In the genomic region with DNA sequence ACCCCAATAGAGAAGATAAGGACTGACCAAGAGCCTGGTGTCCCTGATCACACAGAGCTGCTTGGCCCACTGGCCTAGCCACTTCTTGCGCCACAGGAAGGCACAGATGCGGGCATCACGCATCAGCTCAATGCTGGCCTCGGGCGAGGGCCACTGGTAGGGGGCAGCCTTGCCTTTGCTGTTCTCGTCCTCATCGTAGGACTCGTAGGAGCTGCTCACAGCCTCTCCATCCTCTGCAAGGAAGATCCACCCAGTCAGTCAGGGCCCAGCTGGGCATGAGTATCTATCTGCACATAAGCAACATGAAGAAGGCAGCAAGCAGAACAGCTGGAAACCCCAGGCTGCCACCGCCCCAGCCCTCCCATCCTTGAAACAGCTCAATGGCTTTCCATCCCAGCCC, we compare ENCODE assay signal across 21 mouse cellular contexts. TPM values are rescaled to one million over a fixed set of nuclear protein-coding genes. Genes with fewer than 3 reads are reported as not detected.
DNase-seq lines count a peak whose midpoint lies in the region; ATAC-seq and TF ChIP-seq lines count a peak whose summit lies in the region.
"Had no signal": no experiment of that assay in that cellular context is flagged by ENCODE, and none has a peak within 500 bp of the region (broad histone marks: within the 10 kb centered on the region; RNA-seq: fewer than 3 reads in every experiment).

No protein-coding gene starts in this region.

- H3K27me3 ChIP-seq in kidney, postnatal 0 days (ENCODE audit: insufficient read depth, low read length): no peaks in the 10 kb centered on the region
- H3K27me3 ChIP-seq in lung, postnatal 0 days (replicated peaks; ENCODE audit: insufficient read depth, low read length): no peaks in the 10 kb centered on the region
- no peaks in the 10 kb centered on the region for H3K27me3 ChIP-seq in stomach, embryonic 15.5 days (replicated peaks)
- H3K27me3 ChIP-seq: forebrain, embryonic 12.5 days; limb, embryonic 13.5 days; neural tube, embryonic 12.5 days had no signal

- no peaks in the 10 kb centered on the region for H3K4me1 ChIP-seq in kidney, postnatal 0 days (replicated peaks; ENCODE audit: insufficient read depth, low read length)
- no peaks in the 10 kb centered on the region for H3K4me1 ChIP-seq in lung, postnatal 0 days (ENCODE audit: insufficient read depth, low read depth, low read length)
- no peaks in the 10 kb centered on the region for H3K4me1 ChIP-seq in stomach, embryonic 15.5 days
- H3K4me1 ChIP-seq: forebrain, embryonic 12.5 days; neural tube, embryonic 12.5 days had no signal

- H3K27ac ChIP-seq in gastrocnemius, adult 2 months: peak overlapping the region; percentile 40; the same call in 1 of the 2 replicates
- H3K27ac ChIP-seq in kidney, postnatal 0 days: no peak overlapping the region
- H3K27ac ChIP-seq in lung, postnatal 0 days (ENCODE audit: low read length): no peak overlapping the region
- peak overlapping the region; percentile 11; the same call in 1 of the 2 replicates for H3K27ac ChIP-seq in stomach, embryonic 15.5 days
- H3K27ac ChIP-seq: forebrain, embryonic 12.5 days; limb, embryonic 13.5 days; neural tube, embryonic 12.5 days had no signal

- H3K4me2 ChIP-seq in kidney, postnatal 0 days (ENCODE audit: low read length): no peak overlapping the region
- H3K4me2 ChIP-seq in lung, postnatal 0 days (replicated peaks; ENCODE audit: low read depth, low read length): no peak overlapping the region
- H3K4me2 ChIP-seq in stomach, embryonic 15.5 days: no peak overlapping the region
- H3K4me2 ChIP-seq: forebrain, embryonic 12.5 days; heart, embryonic 11.5 days; limb, embryonic 13.5 days; neural tube, embryonic 12.5 days had no signal

- WGBS in kidney, postnatal 0 days: 82% methylated on average over 9 of the region's 9 CpGs
- WGBS in lung, postnatal 0 days: 77% methylated on average over 9 of the region's 9 CpGs
- 78% methylated on average over 9 of the region's 9 CpGs for WGBS in stomach, embryonic 15.5 days

- TF ChIP-seq CTCF in gastrocnemius, adult 2 months (IDR thresholded peaks at IDR 0.05): peak; percentile 17; the same call in 1 of the 2 replicates
- TF ChIP-seq CTCF in kidney, postnatal 0 days (IDR thresholded peaks at IDR 0.05; ENCODE audit: low read depth): peak; percentile 41; the same call in 1 of the 2 replicates
- TF ChIP-seq CTCF in lung, postnatal 0 days (IDR thresholded peaks at IDR 0.05): peak; percentile 56

- no peak for ATAC-seq in kidney, postnatal 0 days (replicated peaks; ENCODE audit: low FRiP score, low read depth)
- peak; percentile 46 for ATAC-seq in lung, postnatal 0 days
- ATAC-seq in stomach, embryonic 15.5 days (ENCODE audit: insufficient read depth, low FRiP score, low read depth): no peak

- H3K36me3 ChIP-seq in kidney, postnatal 0 days (ENCODE audit: insufficient read depth, low read length): 0 out of 2 replicates have a peak, but pooled peaks cover 4% of the 10 kb centered on the region
- no peaks in the 10 kb centered on the region for H3K36me3 ChIP-seq in lung, postnatal 0 days (ENCODE audit: insufficient read depth, low read length)
- H3K36me3 ChIP-seq in stomach, embryonic 15.5 days: no peaks in the 10 kb centered on the region
- H3K36me3 ChIP-seq: forebrain, embryonic 12.5 days; limb, embryonic 13.5 days; neural tube, embryonic 12.5 days had no signal

- H3K9me3 ChIP-seq in kidney, postnatal 0 days (replicated peaks; ENCODE audit: low read length): no peaks in the 10 kb centered on the region
- no peaks in the 10 kb centered on the region for H3K9me3 ChIP-seq in lung, postnatal 0 days (ENCODE audit: low read length)
- H3K9me3 ChIP-seq in stomach, embryonic 15.5 days: no peaks in the 10 kb centered on the region
- H3K9me3 ChIP-seq: forebrain, embryonic 12.5 days; limb, embryonic 13.5 days; neural tube, embryonic 12.5 days had no signal

- DNase-seq in gastrocnemius, adult 2 months: no peak
- no peak for DNase-seq in gastrocnemius, postnatal 25 days
- DNase-seq in kidney, postnatal 0 days (ENCODE audit: low spot score): no peak
- no peak for DNase-seq in kidney, adult 11 months
- DNase-seq in lung, postnatal 0 days (ENCODE audit: low spot score): no peak
- DNase-seq in lung, postnatal 10 days: no peak
- DNase-seq in thymus, adult 18-20 months: no peak
- DNase-seq: adrenal gland, postnatal 25 days; gastrocnemius, postnatal 36 days; kidney, postnatal 10 days; lung, adult 18-20 months; right cerebral cortex, postnatal 14 days; thymus, postnatal 4 days had no signal

- no peak for TF ChIP-seq EP300 in lung, postnatal 0 days (IDR thresholded peaks at IDR 0.05)

- intact Hi-C loops in gastrocnemius, adult 2 months (cut with DNase I): no loop called here

- no peak overlapping the region for H3K9ac ChIP-seq in kidney, postnatal 0 days (ENCODE audit: low read depth, low read length)
- H3K9ac ChIP-seq in lung, postnatal 0 days (replicated peaks; ENCODE audit: low read depth): no peak overlapping the region
- no peak overlapping the region for H3K9ac ChIP-seq in stomach, embryonic 15.5 days
- H3K9ac ChIP-seq: forebrain, embryonic 12.5 days; limb, embryonic 13.5 days; neural tube, embryonic 12.5 days had no signal

- no peak overlapping the region for H3K4me3 ChIP-seq in gastrocnemius, adult 2 months
- H3K4me3 ChIP-seq in kidney, postnatal 0 days (replicated peaks; ENCODE audit: low read depth, low read length): no peak overlapping the region
- no peak overlapping the region for H3K4me3 ChIP-seq in lung, postnatal 0 days (ENCODE audit: low read depth, low read length)
- no peak overlapping the region for H3K4me3 ChIP-seq in stomach, embryonic 15.5 days (replicated peaks)
- H3K4me3 ChIP-seq: forebrain, embryonic 12.5 days; limb, embryonic 13.5 days; neural tube, embryonic 12.5 days had no signal

RNA-seq across cellular contexts. Expression of gene Vwa2, which starts 56.0 kb away (rescaled TPM):
- total RNA-seq in gastrocnemius, adult 2 months (2021): not detected
- total RNA-seq in gastrocnemius, postnatal 25 days (2021): not detected
- 18.3 and 18.5 TPM in 2 replicates for polyA plus RNA-seq in kidney, postnatal 0 days (2015; fragmentation: Nextera tagmentation; extraction: Ambion mirVana)
- polyA plus RNA-seq in lung, postnatal 0 days (2015; fragmentation: Nextera tagmentation; extraction: Ambion mirVana): 0.48 and 0.63 TPM in 2 replicates
- polyA plus RNA-seq in stomach, embryonic 15.5 days (2015; fragmentation: Nextera tagmentation; extraction: Ambion mirVana): 2.4 and 2.6 TPM in 2 replicates
- total RNA-seq: adrenal gland, postnatal 25 days; gastrocnemius, postnatal 36 days; hematopoietic stem cell, adult 5-6 weeks; megakaryocyte-erythroid progenitor cell, adult 5-6 weeks; monocyte, adult 5-6 weeks had no signal

Comparison
In these comparisons a context has a peak if more than half of its experiments do, and no peak if none do; other contexts are left out.
1. H3K27ac ChIP-seq: peak in gastrocnemius, adult 2 months (single experiment) and stomach, embryonic 15.5 days (single experiment); none in kidney, postnatal 0 days (single experiment) and lung, postnatal 0 days (single experiment).
2. Peak in every context shown above with its lines, with median percentiles within 50 percentile points of each other: CTCF ChIP-seq.